Mouse (Mus musculus) liver, embryonic 14.5 days (tissue): ENCODE measurements around the gene Apol9b. TPM values are rescaled to one million over a fixed set of nuclear protein-coding genes. Genes with fewer than 3 reads are reported as not detected.
A peak's percentile ranks its signal among the peaks of the same experiment; 100 is the strongest.
"Not testable (repeated sequence)": the region's sequence is repeated elsewhere in the genome, so short reads cannot be mapped to it uniquely, and the experiment has no call there.

ENCODE experiments used
- ATAC-seq: fragments of 200-750 bp; cut with Nextera tagmentation; 2 replicates; pipeline ENCODE4 v1.8.0; 2017; ENCODE audit warnings: moderate number of reproducible peaks, mild to moderate bottlenecking, moderate library complexity; ENCODE audit not compliant: insufficient read depth
- DNase-seq, 3 experiments: peaks; one replicate each; pipeline ENCODE4 v3.0.0-alpha.2; 2012 to 2013; ENCODE audit warnings: low read depth in 3 of 3, low spot score in 3 of 3
- H3K27ac ChIP-seq: fragments of 300-500 bp; sonication (generic); 2 replicates; pipeline ENCODE4 v1.5.1; 2014; ENCODE audit warnings: moderate library complexity, mild to moderate bottlenecking, control low read depth, inconsistent platforms
- H3K27me3 ChIP-seq: fragments of 300-500 bp; sonication (generic); 2 replicates; pipeline ENCODE4 v1.6.1; 2014; ENCODE audit warnings: mild to moderate bottlenecking, low read length, moderate library complexity; ENCODE audit not compliant: control insufficient read depth, insufficient read depth
- H3K36me3 ChIP-seq: fragments of 300-500 bp; sonication (generic); replicated peaks from 2 replicates; pipeline ENCODE4 v1.6.1; 2014; ENCODE audit warnings: low read depth; ENCODE audit not compliant: control insufficient read depth, insufficient read depth
- H3K4me1 ChIP-seq, 2 experiments: fragments of 200-500 bp in 1 of 2; fragments of 300-500 bp in 1 of 2; sonication (generic) in 1 of 2; replicated peaks; 2 replicates each; pipeline ENCODE4 v1.6.1; 2012 to 2014; ENCODE audit warnings: antibody characterized with exemption in 1 of 2, inconsistent platforms in 1 of 2, low read length in 1 of 2; ENCODE audit not compliant: control insufficient read depth in 2 of 2, insufficient read depth in 2 of 2
- H3K4me2 ChIP-seq: fragments of 300-500 bp; sonication (generic); 2 replicates; pipeline ENCODE4 v1.6.1; 2014; ENCODE audit warnings: low read depth, mild to moderate bottlenecking, control low read depth, moderate library complexity
- H3K4me3 ChIP-seq, 2 experiments: fragments of 200-500 bp in 1 of 2; fragments of 300-500 bp in 1 of 2; sonication (generic) in 1 of 2; 2 replicates each; pipeline ENCODE4 v1.5.1; 2012 to 2014; ENCODE audit warnings: low read depth in 2 of 2, low read length in 2 of 2, mild to moderate bottlenecking in 2 of 2, control low read depth in 1 of 2, inconsistent platforms in 1 of 2, moderate library complexity in 1 of 2; ENCODE audit not compliant: insufficient read depth in 1 of 2
- H3K9ac ChIP-seq: fragments of 300-500 bp; sonication (generic); replicated peaks from 2 replicates; pipeline ENCODE4 v1.6.1; 2014; ENCODE audit warnings: mild to moderate bottlenecking, control low read depth, moderate library complexity
- H3K9me3 ChIP-seq: fragments of 300-500 bp; sonication (generic); 2 replicates; pipeline ENCODE4 v1.6.1; 2016; ENCODE audit warnings: low read length, mixed read lengths; ENCODE audit not compliant: control insufficient read depth
- CTCF ChIP-seq: IDR thresholded peaks from 2 replicates; pipeline ENCODE4 v1.5.1; 2016; ENCODE audit warnings: antibody characterized with exemption, low read depth, control low read depth
- WGBS: fragments of 180-500 bp; shearing (Covaris S2); extraction: QIAGEN DNeasy Blood & Tissue Kit; methylation state at CpG from one replicate; pipeline ENCODE4 v1.1.7; 2014; ENCODE audit not compliant: insufficient replicate concordance; 5-methylcytosine and 5-hydroxymethylcytosine counted together
- polyA plus RNA-seq, 2 experiments: library from polyadenylated mRNA; depleted of rRNA in 1 of 2; stranded (reverse) in 1 of 2; unstranded in 1 of 2; fragments of >200 nt; fragmentation: Nextera tagmentation in 1 of 2; extraction: Ambion mirVana in 1 of 2; gene quantifications; 2 replicates each; pipeline versions ENCODE4 v1.2.1 to v1.2.3; 2012 to 2014

Gene Apol9b
- 0.04 and 0.05 TPM in 2 replicates for polyA plus RNA-seq (2012; rRNA removed)
- polyA plus RNA-seq (2014; fragmentation: Nextera tagmentation; extraction: Ambion mirVana): 0.06 TPM in 1 of 2 replicates, not detected in the other

DNA sequence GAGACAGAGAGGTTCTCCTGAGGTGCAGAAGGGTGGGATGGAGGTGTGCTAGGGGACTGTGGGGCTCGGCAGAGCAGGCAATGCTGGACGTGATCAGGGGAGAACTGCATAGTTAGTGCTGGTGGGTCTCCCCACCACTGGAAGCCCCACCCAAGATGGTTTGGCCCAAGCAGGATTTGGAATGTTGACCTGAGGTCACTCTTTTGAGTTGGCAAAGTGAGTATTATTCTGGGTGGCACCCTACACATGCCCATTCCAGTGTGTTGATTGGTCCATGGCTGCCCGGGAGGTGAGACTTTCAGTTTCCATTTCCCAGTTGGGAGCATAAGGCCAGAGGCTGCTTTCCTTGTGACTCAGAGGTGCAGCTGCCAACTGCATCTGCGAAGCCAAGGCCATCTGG, at the start of gene Apol9b:
Gene Apol9b (plus strand): TSS at position 301 of the 400 bp plus-strand sequence.
- not testable (repeated sequence) for H3K4me3 ChIP-seq, DNase-seq, H3K9me3 ChIP-seq, H3K9ac ChIP-seq, ATAC-seq, H3K4me1 ChIP-seq, H3K27ac ChIP-seq, H3K4me2 ChIP-seq, H3K36me3 ChIP-seq, H3K27me3 ChIP-seq
- 50% methylated on average over 1 of the region's 4 CpGs for WGBS

DNA sequence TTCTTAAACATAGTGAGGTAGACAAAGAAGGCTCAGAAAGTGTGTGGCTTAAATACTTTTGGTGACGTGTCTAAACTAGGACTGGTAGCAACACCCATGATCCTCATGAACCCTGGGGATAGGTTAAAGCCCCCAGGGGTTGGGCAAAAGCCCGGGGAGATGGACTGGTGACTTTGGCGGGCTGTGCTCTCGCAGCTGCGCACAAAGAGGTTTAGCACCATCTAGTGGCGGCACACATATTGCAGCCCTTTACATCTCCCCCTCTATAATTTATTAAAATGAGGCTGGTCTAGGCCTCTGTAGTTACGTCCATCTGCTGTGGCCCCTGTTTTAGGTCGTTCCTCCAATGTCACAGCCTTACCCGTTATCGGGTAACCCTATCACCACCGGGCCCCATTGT, 44.9 kb upstream of the Apol9b start:
- not testable (repeated sequence) for H3K9ac ChIP-seq, H3K27ac ChIP-seq, H3K9me3 ChIP-seq, ATAC-seq, DNase-seq, H3K36me3 ChIP-seq, H3K4me2 ChIP-seq, H3K4me3 ChIP-seq, H3K4me1 ChIP-seq, H3K27me3 ChIP-seq
- peak; percentile 73 for TF ChIP-seq CTCF
- 9% methylated on average over 7 of the region's 11 CpGs for WGBS

DNA sequence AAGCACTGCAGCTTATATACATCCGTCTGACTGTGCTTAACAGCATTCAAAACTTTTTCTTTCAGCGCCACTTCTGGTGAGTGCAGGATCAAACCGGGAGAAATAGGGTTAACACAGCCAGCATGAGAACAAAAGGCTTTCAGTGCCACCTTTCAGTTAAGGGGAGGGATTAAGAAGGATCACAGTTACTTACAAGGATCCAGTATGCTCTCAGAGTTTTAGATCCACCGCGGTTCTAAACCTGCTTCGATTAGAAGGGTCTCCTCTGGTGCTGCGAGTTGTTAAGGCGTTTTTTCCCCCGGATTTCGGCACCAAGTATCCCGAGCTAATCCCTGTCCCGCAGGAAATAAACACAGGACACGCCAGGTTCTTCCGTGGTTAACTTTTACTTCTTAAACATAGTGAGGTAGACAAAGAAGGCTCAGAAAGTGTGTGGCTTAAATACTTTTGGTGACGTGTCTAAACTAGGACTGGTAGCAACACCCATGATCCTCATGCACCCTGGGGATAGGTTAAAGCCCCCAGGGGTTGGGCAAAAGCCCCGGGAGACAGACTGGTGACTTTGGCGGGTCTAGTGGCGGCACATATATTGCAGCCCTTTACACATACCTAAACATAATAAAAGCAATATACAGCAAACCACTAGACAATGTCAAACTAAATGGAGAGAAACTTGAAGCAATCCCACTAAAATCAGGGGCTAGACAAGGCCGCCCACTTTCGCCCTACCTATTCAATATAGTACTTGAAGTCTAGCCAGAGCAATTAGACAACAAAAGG, 37.1 kb upstream of the Apol9b start:
- not testable (repeated sequence) for H3K4me3 ChIP-seq, H3K9me3 ChIP-seq, H3K27me3 ChIP-seq, DNase-seq, H3K36me3 ChIP-seq, ATAC-seq, H3K27ac ChIP-seq, H3K9ac ChIP-seq, H3K4me2 ChIP-seq, H3K4me1 ChIP-seq
- 7% methylated on average over 19 of the region's 20 CpGs for WGBS

DNA sequence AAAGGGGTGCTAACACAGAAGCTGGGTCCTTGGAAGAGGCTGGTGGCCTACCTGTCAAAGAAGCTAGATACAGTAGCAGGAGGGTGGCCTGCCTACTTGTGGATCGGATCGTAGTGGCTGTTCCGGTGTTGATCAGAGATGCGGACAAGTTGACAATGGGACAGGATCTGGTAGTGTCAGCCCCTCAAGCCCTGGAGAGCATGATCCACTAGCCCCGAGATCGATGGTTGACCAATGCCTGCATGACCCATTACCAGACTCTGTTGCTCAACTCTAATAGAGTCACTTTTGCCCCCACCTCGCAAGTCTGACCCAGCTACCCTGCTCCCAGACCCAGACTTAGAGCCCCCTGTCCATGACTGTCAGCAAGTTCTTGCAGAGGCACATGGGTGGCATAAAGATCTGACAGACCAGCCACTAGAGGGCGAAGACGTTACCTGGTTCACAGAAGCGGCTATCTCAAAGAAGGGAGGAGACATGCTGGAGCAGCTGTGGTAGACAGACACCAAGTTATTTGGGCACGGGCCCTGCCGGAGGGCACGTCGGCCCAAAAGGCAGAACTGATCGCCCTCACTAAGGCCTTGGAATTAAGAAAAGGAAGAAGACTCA, 34.0 kb upstream of the Apol9b start:
- H3K9me3 ChIP-seq, H3K4me1 ChIP-seq, H3K4me3 ChIP-seq, H3K36me3 ChIP-seq, H3K9ac ChIP-seq, H3K4me2 ChIP-seq, ATAC-seq, H3K27me3 ChIP-seq, H3K27ac ChIP-seq, DNase-seq: not testable (repeated sequence)
- WGBS: 26% methylated on average over 11 of the region's 15 CpGs
- peak; percentile 70 for TF ChIP-seq CTCF

DNA sequence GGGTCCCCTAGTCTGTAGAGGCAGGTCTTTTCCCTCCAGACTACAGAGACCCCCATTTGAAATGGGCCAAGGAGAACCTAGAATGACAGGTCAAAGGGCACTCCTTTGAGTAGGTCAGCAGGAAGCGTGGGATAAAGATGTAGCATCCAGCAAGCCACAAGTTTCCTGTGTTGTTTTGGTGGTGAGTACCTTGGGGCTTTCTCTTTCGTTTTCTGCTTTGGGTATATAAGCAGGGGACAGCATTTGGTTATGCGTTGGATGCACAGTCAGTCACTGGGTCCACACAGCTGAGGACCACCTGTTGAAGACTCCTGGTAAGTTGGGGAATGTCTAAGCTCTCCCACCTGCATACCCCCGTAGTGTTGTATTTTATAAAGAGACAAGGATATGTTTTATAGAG, 30.2 kb upstream of the Apol9b start, which contains the start of gene Apol7e:
Gene Apol7e (plus strand): TSS at position 202 of the 400 bp plus-strand sequence.
- not testable (repeated sequence) for H3K4me2 ChIP-seq, H3K36me3 ChIP-seq, ATAC-seq, H3K9ac ChIP-seq, H3K4me3 ChIP-seq, H3K27me3 ChIP-seq, DNase-seq, H3K27ac ChIP-seq, H3K4me1 ChIP-seq, H3K9me3 ChIP-seq
- WGBS: 44% methylated on average over 4 of the region's 4 CpGs

DNA sequence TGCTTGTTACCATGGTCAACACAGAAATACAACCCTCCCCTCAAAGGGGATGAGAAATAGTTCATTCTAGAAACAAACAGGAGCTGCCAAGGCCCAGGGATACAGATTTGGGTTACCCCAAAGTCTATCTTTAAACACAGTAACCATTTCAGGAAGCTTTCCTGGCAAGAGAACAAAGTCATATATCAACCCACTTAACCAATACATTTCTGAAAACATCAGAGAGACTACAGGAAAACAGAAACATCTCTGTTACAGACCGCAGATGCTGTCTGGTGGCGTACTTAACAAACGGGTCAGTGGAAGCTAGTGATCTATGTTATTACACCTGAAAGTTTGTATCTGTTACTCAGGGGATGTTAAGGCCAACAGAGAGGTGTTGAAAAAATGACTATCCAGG, 23.5 kb upstream of the Apol9b start:
- not testable (repeated sequence) for DNase-seq, H3K4me2 ChIP-seq, H3K4me1 ChIP-seq, H3K4me3 ChIP-seq, ATAC-seq, H3K36me3 ChIP-seq, H3K27me3 ChIP-seq, H3K9ac ChIP-seq, H3K27ac ChIP-seq, H3K9me3 ChIP-seq
- 74% methylated on average over 3 of the region's 3 CpGs for WGBS

DNA sequence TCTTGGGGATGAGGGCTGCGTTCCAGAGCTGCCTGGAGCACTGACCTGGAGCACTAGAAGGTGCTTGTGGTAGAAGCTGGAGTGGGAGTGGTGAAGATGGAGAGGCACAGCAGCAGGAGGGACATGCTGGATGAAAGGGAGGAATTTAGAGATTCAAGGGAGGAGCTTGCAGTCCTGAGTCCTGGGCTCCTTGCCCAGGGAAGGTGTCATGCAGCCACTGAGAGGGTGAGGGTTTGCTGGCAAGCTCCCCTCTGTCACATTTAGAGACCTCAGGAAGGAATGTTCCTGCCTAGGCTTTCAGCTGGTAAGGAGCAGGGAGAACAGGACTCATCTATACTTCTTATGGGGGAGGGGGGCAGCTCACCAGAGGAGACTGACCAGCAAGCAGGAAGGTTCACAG, 19.9 kb upstream of the Apol9b start:
- H3K27me3 ChIP-seq, H3K36me3 ChIP-seq, H3K4me2 ChIP-seq, H3K9ac ChIP-seq, H3K4me1 ChIP-seq, H3K4me3 ChIP-seq, H3K27ac ChIP-seq, ATAC-seq, DNase-seq, H3K9me3 ChIP-seq: not testable (repeated sequence)
- 83% methylated on average over 1 of the region's 1 CpGs for WGBS

DNA sequence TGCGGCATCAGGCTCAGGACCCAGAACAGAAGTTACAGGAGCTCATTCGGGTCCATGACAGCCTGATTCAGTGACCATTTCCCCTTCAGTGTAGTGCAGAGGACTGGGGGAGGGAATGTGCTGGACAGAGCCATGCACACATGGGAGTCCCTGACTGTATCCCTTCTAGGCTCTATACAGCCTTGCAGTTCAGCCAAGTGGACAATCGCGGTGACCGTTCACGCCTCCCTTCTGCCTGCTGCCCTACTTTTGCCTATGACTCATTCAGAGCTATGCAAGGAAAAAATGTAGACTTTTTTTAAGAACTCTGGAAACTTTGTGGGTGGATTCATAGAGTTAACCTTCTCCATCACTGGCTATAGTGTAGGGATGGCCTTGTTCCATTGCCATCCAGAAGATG, 10.6 kb upstream of the Apol9b start:
- 43% methylated on average over 2 of the region's 6 CpGs for WGBS
- H3K4me1 ChIP-seq, H3K4me2 ChIP-seq, H3K9ac ChIP-seq, H3K4me3 ChIP-seq, ATAC-seq, H3K27ac ChIP-seq, DNase-seq, H3K9me3 ChIP-seq, H3K27me3 ChIP-seq, H3K36me3 ChIP-seq: not testable (repeated sequence)
